11 mouse cellular contexts compared by ENCODE assay signal in genomic region chr5:92961770-92962231, GRCm38 (mm10).
A peak's percentile ranks its signal among the peaks of the same experiment; 100 is the strongest.
DNase-seq lines count a peak whose midpoint lies in the region; ATAC-seq lines count a peak whose summit lies in the region.
"Had no signal": no experiment of that assay in that cellular context is flagged by ENCODE, and none has a peak within 500 bp of the region (broad histone marks: within the 10 kb centered on the region; RNA-seq: fewer than 3 reads in every experiment).

No protein-coding gene starts in this region.

- peaks cover 80% of the 10 kb centered on the region for H3K36me3 ChIP-seq in kidney, embryonic 15.5 days
- H3K36me3 ChIP-seq in intestine, embryonic 16.5 days (ENCODE audit: control insufficient read depth, insufficient read depth, low read length): peaks cover 9% of the 10 kb centered on the region
- no peaks in the 10 kb centered on the region; the same call in 1 of the 2 replicates for H3K36me3 ChIP-seq in stomach, embryonic 16.5 days (ENCODE audit: control insufficient read depth, insufficient read depth, low read length)
- no peaks in the 10 kb centered on the region for H3K36me3 ChIP-seq in midbrain, embryonic 16.5 days (ENCODE audit: control insufficient read depth, insufficient read depth, low read length)

- no peaks in the 10 kb centered on the region for H3K27me3 ChIP-seq in kidney, embryonic 15.5 days
- no peaks in the 10 kb centered on the region for H3K27me3 ChIP-seq in intestine, embryonic 16.5 days (replicated peaks; ENCODE audit: control insufficient read depth, insufficient read depth, low read length)
- no peaks in the 10 kb centered on the region for H3K27me3 ChIP-seq in stomach, embryonic 16.5 days (ENCODE audit: control insufficient read depth, insufficient read depth, low read length)
- H3K27me3 ChIP-seq in midbrain, embryonic 16.5 days (ENCODE audit: control insufficient read depth, insufficient read depth, low read depth, low read length): no peaks in the 10 kb centered on the region
- H3K27me3 ChIP-seq: neural tube, embryonic 13.5 days had no signal

- H3K9me3 ChIP-seq in kidney, embryonic 15.5 days (replicated peaks): no peaks in the 10 kb centered on the region
- no peaks in the 10 kb centered on the region for H3K9me3 ChIP-seq in intestine, embryonic 16.5 days (ENCODE audit: control insufficient read depth, low read length)
- no peaks in the 10 kb centered on the region for H3K9me3 ChIP-seq in stomach, embryonic 16.5 days (replicated peaks; ENCODE audit: control insufficient read depth, low read length)
- no peaks in the 10 kb centered on the region for H3K9me3 ChIP-seq in midbrain, embryonic 16.5 days (replicated peaks; ENCODE audit: control insufficient read depth, low read length, poor library complexity, severe bottlenecking)
- H3K9me3 ChIP-seq: neural tube, embryonic 13.5 days had no signal

- H3K9ac ChIP-seq in kidney, embryonic 15.5 days: no peak overlapping the region
- no peak overlapping the region for H3K9ac ChIP-seq in intestine, embryonic 16.5 days (ENCODE audit: low read depth, low read length)
- peak overlapping the region; percentile 37; the same call in 1 of the 2 replicates for H3K9ac ChIP-seq in stomach, embryonic 16.5 days (ENCODE audit: low read length)
- no peak overlapping the region for H3K9ac ChIP-seq in midbrain, embryonic 16.5 days (ENCODE audit: low read depth, low read length)
- H3K9ac ChIP-seq: neural tube, embryonic 13.5 days had no signal

- WGBS in kidney, embryonic 15.5 days: 77% methylated on average over 7 of the region's 7 CpGs
- WGBS in intestine, embryonic 16.5 days: 63% methylated on average over 7 of the region's 7 CpGs
- 43% methylated on average over 7 of the region's 7 CpGs for WGBS in stomach, embryonic 16.5 days
- 77% methylated on average over 7 of the region's 7 CpGs for WGBS in midbrain, embryonic 16.5 days

- H3K4me3 ChIP-seq in kidney, embryonic 15.5 days (replicated peaks): no peak overlapping the region
- H3K4me3 ChIP-seq in intestine, embryonic 16.5 days (ENCODE audit: low read length): no peak overlapping the region
- H3K4me3 ChIP-seq in stomach, embryonic 16.5 days (replicated peaks; ENCODE audit: low read length): peak overlapping the region; percentile 19; the same call in 1 of the 2 replicates
- no peak overlapping the region for H3K4me3 ChIP-seq in midbrain, embryonic 16.5 days (ENCODE audit: low read depth, low read length)
- H3K4me3 ChIP-seq: gastrocnemius, adult 2 months; neural tube, embryonic 13.5 days had no signal

- 0 out of 2 replicates have a peak, but pooled peaks cover 13% of the 10 kb centered on the region for H3K4me1 ChIP-seq in kidney, embryonic 15.5 days
- H3K4me1 ChIP-seq in intestine, embryonic 16.5 days (ENCODE audit: control insufficient read depth, insufficient read depth, low read length): peaks cover 26% of the 10 kb centered on the region
- H3K4me1 ChIP-seq in stomach, embryonic 16.5 days (ENCODE audit: control insufficient read depth, insufficient read depth, low read length): peaks cover 18% of the 10 kb centered on the region
- no peaks in the 10 kb centered on the region for H3K4me1 ChIP-seq in midbrain, embryonic 16.5 days (ENCODE audit: control insufficient read depth, insufficient read depth, low read length)

- no peak overlapping the region for H3K4me2 ChIP-seq in kidney, embryonic 15.5 days
- no peak overlapping the region for H3K4me2 ChIP-seq in intestine, embryonic 16.5 days (ENCODE audit: low read depth, low read length)
- H3K4me2 ChIP-seq in stomach, embryonic 16.5 days (ENCODE audit: low read depth, low read length): no peak overlapping the region
- H3K4me2 ChIP-seq in midbrain, embryonic 16.5 days (ENCODE audit: low read length): no peak overlapping the region
- H3K4me2 ChIP-seq: neural tube, embryonic 13.5 days had no signal

- no peak for DNase-seq in kidney, postnatal 36 days
- DNase-seq in heart, adult 18-20 months: peak; percentile 77 to 85
- no peak for DNase-seq in left cerebral cortex, postnatal 4 days
- no peak for DNase-seq in urinary bladder, postnatal 4 days (ENCODE audit: low spot score in 2 of 2)
- DNase-seq: cerebellum, adult 11 months; gastrocnemius, adult 2 months had no signal

- intact Hi-C loops in left cerebral cortex, postnatal 4 days (cut with DNase I): no loop called here

- ATAC-seq in kidney, embryonic 15.5 days (replicated peaks; ENCODE audit: low FRiP score): no peak
- peak; percentile 82 for ATAC-seq in intestine, embryonic 16.5 days
- peak; percentile 89 for ATAC-seq in stomach, embryonic 16.5 days (ENCODE audit: insufficient read depth, low FRiP score)
- ATAC-seq in midbrain, embryonic 16.5 days: no peak

- 0 out of 2 replicates have a peak overlapping the region, but pooled peaks have one; percentile 3 for H3K27ac ChIP-seq in kidney, embryonic 15.5 days
- H3K27ac ChIP-seq in intestine, embryonic 16.5 days (ENCODE audit: low read length): peak overlapping the region; percentile 35
- H3K27ac ChIP-seq in stomach, embryonic 16.5 days (ENCODE audit: low read length): peak overlapping the region; percentile 92
- H3K27ac ChIP-seq in midbrain, embryonic 16.5 days (ENCODE audit: low read length): no peak overlapping the region
- H3K27ac ChIP-seq: gastrocnemius, adult 2 months; neural tube, embryonic 13.5 days had no signal

Comparison
In these comparisons a context has a peak if more than half of its experiments do, and no peak if none do; other contexts are left out.
1. ATAC-seq: peak in intestine, embryonic 16.5 days (single experiment) and stomach, embryonic 16.5 days (single experiment); none in kidney, embryonic 15.5 days (single experiment) and midbrain, embryonic 16.5 days (single experiment).
2. DNase-seq: peak in heart, adult 18-20 months (2 of 2); none in kidney, postnatal 36 days (0 of 2), left cerebral cortex, postnatal 4 days (single experiment) and urinary bladder, postnatal 4 days (0 of 2).